Mouse (Mus musculus) heart, adult 2 months (tissue): ENCODE data around the gene Arhgap29. TPM values are rescaled to one million over a fixed set of nuclear protein-coding genes. Genes with fewer than 3 reads are reported as not detected.
A peak's percentile ranks its signal among the peaks of the same experiment; 100 is the strongest.

ENCODE experiments used
- DNase-seq, 2 experiments: peaks; one replicate each; pipeline ENCODE4 v3.0.0; 2021
- H3K27ac ChIP-seq: fragments of 200-600 bp; 2 replicates; pipeline ENCODE4 v1.8.1; 2022
- H3K27me3 ChIP-seq: fragments of 200-500 bp; 2 replicates; pipeline ENCODE4 v1.6.1; 2012; ENCODE audit warnings: mild to moderate bottlenecking, low read length, inconsistent platforms, mixed read lengths; ENCODE audit not compliant: control insufficient read depth, insufficient read depth
- H3K36me3 ChIP-seq: fragments of 200-500 bp; 2 replicates; pipeline ENCODE4 v1.6.1; 2012; ENCODE audit warnings: low read length, inconsistent platforms; ENCODE audit not compliant: control insufficient read depth, insufficient read depth
- H3K4me1 ChIP-seq: fragments of 200-500 bp; 2 replicates; pipeline ENCODE4 v1.6.1; 2011; ENCODE audit warnings: low read length; ENCODE audit not compliant: control insufficient read depth, insufficient read depth
- H3K4me3 ChIP-seq: fragments of 200-600 bp; 2 replicates; pipeline ENCODE4 v1.8.1; 2022
- H3K79me2 ChIP-seq: fragments of 200-500 bp; replicated peaks from 2 replicates; pipeline ENCODE4 v1.6.1; 2012; ENCODE audit warnings: mild to moderate bottlenecking, inconsistent platforms, low read length, moderate library complexity, mixed read lengths; ENCODE audit not compliant: control insufficient read depth, insufficient read depth
- H3K9ac ChIP-seq: fragments of 200-500 bp; 2 replicates; pipeline ENCODE4 v1.6.1; 2012; ENCODE audit warnings: low read depth, mild to moderate bottlenecking, control low read depth, inconsistent platforms, low read length, mixed read lengths
- CTCF ChIP-seq: fragments of 200-600 bp; IDR thresholded peaks from 2 replicates; pipeline ENCODE4 v1.8.1; 2022; ENCODE audit warnings: antibody characterized with exemption, mild to moderate bottlenecking, moderate library complexity
- EP300 ChIP-seq: fragments of 200-500 bp; IDR thresholded peaks from 2 replicates; pipeline ENCODE4 v1.6.1; 2011; ENCODE audit warnings: low read depth, low read length, control low read depth; ENCODE audit not compliant: insufficient read depth
- POLR2A ChIP-seq: fragments of 200-500 bp; IDR thresholded peaks from 2 replicates; pipeline ENCODE4 v1.6.1; 2011; ENCODE audit warnings: mild to moderate bottlenecking, low read depth, low read length, control low read depth; ENCODE audit not compliant: insufficient read depth
- WGBS: fragments of 180-500 bp; shearing (Covaris S2); methylation state at CpG from one replicate; pipeline ENCODE4 v1.1.7; 2018; 5-methylcytosine and 5-hydroxymethylcytosine counted together
- intact Hi-C: fragments of 180-260 bp; cut with DNase I; formaldehyde crosslinking; loops from one replicate; pipeline ENCODE4 v1.15.1; 2025
- polyA plus RNA-seq: library from polyadenylated mRNA; depleted of rRNA; stranded (reverse); fragments of >200 nt; gene quantifications from 2 replicates; pipeline ENCODE4 v1.2.3, GENCODE M21; 2012
- total RNA-seq, 2 experiments: library from RNA; stranded (reverse); gene quantifications; 2 replicates each; pipeline ENCODE4 v1.2.3; 2021

The Arhgap29 gene
- total and polyA plus RNA-seq, 3 experiments: 30.7 to 41.2 (median 38.6) TPM

- Histone ChIP-seq H3K27me3 (no peaks in the 10 kb centered on the region), H3K4me1 (peaks cover 11% of the 10 kb centered on the region), H3K79me2 (peaks cover 2% of the 10 kb centered on the region), H3K9ac (peak overlapping the region; percentile 57), H3K4me3 (peak overlapping the region; percentile 82), H3K27ac (peak overlapping the region; percentile 84), H3K36me3 (peaks cover 32% of the 10 kb centered on the region)
- WGBS: 24% methylated on average over 1 of the region's 1 CpGs
- TF ChIP-seq EP300 (no peak), POLR2A (no peak), CTCF (no peak)
- intact Hi-C loops: loop anchor here (2.0 to 5.0 kb wide), 2 partner anchors 13 to 153 kb away; no protein-coding TSS in a partner anchor
- no peak for DNase-seq
These were observed 17.1 kb downstream of the Arhgap29 start for GRCm38 (mm10) chr3:121969451-121969850.

GRCm38 (mm10) chr3:121973761-121974160, 21.4 kb downstream of the Arhgap29 start:
- Histone ChIP-seq H3K9ac (no peak overlapping the region), H3K27me3 (no peaks in the 10 kb centered on the region), H3K4me3 (0 out of 2 replicates have a peak overlapping the region, but pooled peaks have one; percentile 7), H3K27ac (peak overlapping the region; percentile 10; the same call in 1 of the 2 replicates), H3K4me1 (peaks cover 11% of the 10 kb centered on the region), H3K36me3 (peaks cover 52% of the 10 kb centered on the region), H3K79me2 (peaks cover 4% of the 10 kb centered on the region)
- intact Hi-C loops: loop anchor here (2.0 kb wide), 1 partner anchor 27 kb away; no protein-coding TSS in a partner anchor
- no peak for DNase-seq
- no peak for TF ChIP-seq CTCF
- TF ChIP-seq EP300: no peak
- TF ChIP-seq POLR2A: no peak
- WGBS: 30% methylated on average over 5 of the region's 5 CpGs

GRCm38 (mm10) chr3:121975381-121975780, 23.0 kb downstream of the Arhgap29 start:
- Histone ChIP-seq H3K27me3 (no peaks in the 10 kb centered on the region), H3K36me3 (peaks cover 58% of the 10 kb centered on the region), H3K9ac (no peak overlapping the region), H3K79me2 (peaks cover 8% of the 10 kb centered on the region), H3K27ac (no peak overlapping the region; the same call in 1 of the 2 replicates), H3K4me1 (peaks cover 12% of the 10 kb centered on the region), H3K4me3 (no peak overlapping the region)
- WGBS: 73% methylated on average over 3 of the region's 3 CpGs
- intact Hi-C loops: no loop called here
- no peak for DNase-seq
- TF ChIP-seq CTCF (no peak), POLR2A (no peak), EP300 (no peak)

- H3K4me1 ChIP-seq: peaks cover 11% of the 10 kb centered on the region
- TF ChIP-seq EP300: no peak
- TF ChIP-seq POLR2A: no peak
- TF ChIP-seq CTCF: no peak
- peak overlapping the region; percentile 22 for H3K4me3 ChIP-seq
- peak overlapping the region; percentile 87 for H3K27ac ChIP-seq
- H3K79me2 ChIP-seq: peaks cover 6% of the 10 kb centered on the region; the same call in 1 of the 2 replicates
- WGBS: 62% methylated on average over 4 of the region's 4 CpGs
- H3K9ac ChIP-seq: no peak overlapping the region
- DNase-seq: no peak
- H3K27me3 ChIP-seq: no peaks in the 10 kb centered on the region
- intact Hi-C loops: loop anchor here (5.0 kb wide), 1 partner anchor 141 kb away; no protein-coding TSS in a partner anchor
- H3K36me3 ChIP-seq: peaks cover 61% of the 10 kb centered on the region
These were observed 29.0 kb downstream of the Arhgap29 start for GRCm38 (mm10) chr3:121981306-121981705.

GRCm38 (mm10) chr3:121982450-121982849, 30.1 kb downstream of the Arhgap29 start:
- Histone ChIP-seq H3K4me1 (peaks cover 11% of the 10 kb centered on the region), H3K9ac (no peak overlapping the region), H3K27me3 (no peaks in the 10 kb centered on the region), H3K36me3 (peaks cover 55% of the 10 kb centered on the region), H3K4me3 (no peak overlapping the region), H3K27ac (peak overlapping the region; percentile 87), H3K79me2 (peaks cover 6% of the 10 kb centered on the region; the same call in 1 of the 2 replicates)
- WGBS: 30% methylated on average over 4 of the region's 4 CpGs
- DNase-seq: peak in 1 of 2 experiments; percentile 32
- TF ChIP-seq EP300 (peak; percentile 75; the same call in 1 of the 2 replicates), CTCF (no peak), POLR2A (0 out of 2 replicates have a peak, but pooled peaks have one; percentile 33)
- intact Hi-C loops: loop anchor here (2.0 to 5.0 kb wide), 2 partner anchors 14 to 140 kb away; no protein-coding TSS in a partner anchor

- no peaks in the 10 kb centered on the region for H3K27me3 ChIP-seq
- TF ChIP-seq CTCF (no peak), EP300 (no peak), POLR2A (no peak)
- no peak overlapping the region for H3K4me3 ChIP-seq
- H3K4me1 ChIP-seq: peaks cover 3% of the 10 kb centered on the region
- no peak overlapping the region for H3K9ac ChIP-seq
- no peak overlapping the region for H3K27ac ChIP-seq
- peaks cover 54% of the 10 kb centered on the region for H3K36me3 ChIP-seq
- 69% methylated on average over 4 of the region's 4 CpGs for WGBS
- DNase-seq: no peak
- intact Hi-C loops: no loop called here
- H3K79me2 ChIP-seq: peaks cover 4% of the 10 kb centered on the region
These were observed 42.8 kb downstream of the Arhgap29 start for GRCm38 (mm10) chr3:121995125-121995524.
